Mouse (Mus musculus) kidney, postnatal 25 days (tissue): ENCODE measurements around the gene Defb39.

ENCODE experiments used
- DNase-seq, 2 experiments: peaks; one replicate each; pipeline ENCODE4 v3.0.0; 2021; ENCODE audit warnings: mixed read lengths in 2 of 2

Gene Defb39

DNA sequence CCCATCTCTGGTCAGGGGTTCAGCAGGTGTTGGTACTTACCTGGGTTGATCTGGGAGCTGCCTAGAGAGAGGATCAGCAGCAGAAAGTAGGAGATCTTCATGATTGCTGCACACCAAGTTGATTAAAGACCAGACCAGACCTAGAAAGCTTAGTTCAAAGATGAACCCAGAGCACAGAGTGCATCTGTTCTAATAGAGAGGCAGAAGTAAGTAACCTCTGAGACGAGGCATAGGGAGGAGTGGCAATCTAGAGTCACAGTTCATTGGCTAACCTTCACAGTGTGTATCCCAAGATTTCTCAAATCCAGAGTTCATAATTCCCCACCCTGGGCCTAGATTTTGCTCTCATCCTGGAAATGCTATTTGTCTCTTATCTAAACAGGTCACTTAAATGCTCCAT lies at the start of gene Defb39:
Gene Defb39 (minus strand): TSS at position 101 of the 400 bp plus-strand sequence.
- no peak for DNase-seq

DNA sequence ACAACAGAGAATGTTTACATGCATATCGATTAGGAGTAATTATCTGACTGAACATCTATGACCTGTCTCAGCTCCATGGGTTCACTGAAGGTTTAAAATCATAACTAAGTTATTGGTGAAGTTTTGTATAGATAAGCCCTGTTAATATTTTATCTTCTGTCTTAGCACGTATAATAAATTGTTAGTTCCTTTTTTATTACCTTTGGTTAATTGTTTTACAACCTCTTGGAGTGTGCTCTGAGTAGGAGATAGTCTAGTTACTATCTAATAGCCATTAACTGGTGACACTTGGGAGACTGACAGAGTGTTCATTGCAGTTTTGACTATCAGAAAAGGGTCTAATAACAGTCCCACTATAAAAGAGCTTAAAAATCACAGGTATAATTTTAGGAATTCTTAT lies 1.4 kb upstream of the Defb39 start:
- DNase-seq, result no peak

DNA sequence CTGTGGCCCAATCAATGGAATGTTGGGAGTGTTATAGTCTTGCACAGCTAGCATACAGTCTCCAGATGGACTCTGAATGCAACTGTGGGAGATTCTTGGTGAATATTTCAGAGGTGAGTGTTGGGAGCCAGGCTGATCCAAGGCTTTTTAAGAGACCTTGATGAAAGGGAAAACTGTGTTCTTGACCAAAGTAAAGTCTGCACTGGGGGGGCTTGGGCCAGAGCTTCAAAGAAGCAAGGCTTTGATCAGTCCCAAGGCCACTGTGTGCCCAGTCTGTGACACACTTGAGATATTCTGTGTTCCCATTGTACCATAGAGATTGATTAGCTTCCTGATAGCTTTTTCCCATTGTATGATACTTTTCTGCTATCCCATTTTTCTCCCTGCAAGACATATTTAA lies 1.7 kb downstream of the Defb39 start:
- DNase-seq, result no peak

DNA sequence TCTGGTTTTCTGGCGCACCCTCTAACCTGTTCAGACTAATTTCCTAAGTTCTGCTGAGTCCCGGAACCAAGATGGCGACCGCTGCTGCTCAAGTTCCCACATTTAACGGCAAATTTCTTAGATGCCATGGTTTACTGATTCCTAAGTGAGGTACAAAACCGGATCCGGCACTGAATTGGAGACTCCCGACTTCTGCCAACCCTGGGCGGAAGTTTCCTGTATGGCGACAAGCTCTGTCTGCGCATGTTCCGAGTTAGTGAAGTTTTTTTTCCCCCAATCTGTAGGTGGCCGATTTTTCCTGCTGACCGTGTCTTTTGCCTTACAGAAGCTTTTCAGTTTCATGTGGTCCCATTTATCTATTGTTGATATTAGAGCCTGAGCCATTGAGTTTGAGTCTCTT lies 19.4 kb downstream of the Defb39 start:
- no peak for DNase-seq

DNA sequence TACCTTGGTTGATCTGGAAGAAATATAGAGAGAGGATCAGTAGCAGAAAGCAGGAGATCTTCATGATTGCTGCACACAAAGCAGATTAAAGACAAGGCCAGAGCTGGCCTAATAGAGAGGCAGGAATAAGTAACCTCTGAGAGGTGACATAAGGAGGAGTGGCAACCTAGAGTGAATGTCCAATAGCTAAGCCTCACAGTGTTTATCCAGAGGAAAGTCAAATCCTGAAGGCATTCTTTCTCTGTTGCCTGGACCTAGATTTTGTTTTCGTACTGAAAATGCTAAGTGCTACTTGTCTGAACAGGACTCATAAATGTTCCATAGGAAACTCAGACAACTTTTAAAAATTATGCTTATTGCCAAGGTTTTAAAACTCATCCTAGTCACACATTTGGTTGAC lies 38.1 kb downstream of the Defb39 start, which contains the start of gene Defb38:
Gene Defb38 (minus strand): TSS at position 101 of the 400 bp plus-strand sequence.
- DNase-seq, result no peak
